Mouse (Mus musculus) embryonic facial prominence, embryonic 14.5 days (tissue): ENCODE measurements around the gene Msh5. TPM values are rescaled to one million over a fixed set of nuclear protein-coding genes. Genes with fewer than 3 reads are reported as not detected.
"Not testable (repeated sequence)": the region's sequence is repeated elsewhere in the genome, so short reads cannot be mapped to it uniquely, and the experiment has no call there.

Source experiments
- ATAC-seq: fragments of 200-750 bp; cut with Nextera tagmentation; 2 replicates; pipeline ENCODE4 v1.8.0; 2017; ENCODE audit warnings: low read depth, moderate number of reproducible peaks, moderate TSS enrichment
- DNase-seq: peaks from one replicate; pipeline ENCODE4 v3.0.0-alpha.2; 2015; ENCODE audit warnings: low spot score
- H3K27ac ChIP-seq: fragments of 300-500 bp; sonication (generic); replicated peaks from 2 replicates; pipeline ENCODE4 v1.5.1; 2014; ENCODE audit warnings: low read depth, mild to moderate bottlenecking, low read length, moderate library complexity
- H3K27me3 ChIP-seq: fragments of 300-500 bp; sonication (generic); replicated peaks from 2 replicates; pipeline ENCODE4 v1.6.1; 2014; ENCODE audit warnings: low read length; ENCODE audit not compliant: control insufficient read depth, insufficient read depth
- H3K36me3 ChIP-seq: fragments of 300-500 bp; sonication (generic); 2 replicates; pipeline ENCODE4 v1.6.1; 2014; ENCODE audit warnings: low read length, mixed read lengths; ENCODE audit not compliant: control insufficient read depth, insufficient read depth
- H3K4me1 ChIP-seq: fragments of 300-500 bp; sonication (generic); 2 replicates; pipeline ENCODE4 v1.6.1; 2014; ENCODE audit warnings: antibody characterized with exemption, low read length; ENCODE audit not compliant: control insufficient read depth, insufficient read depth
- H3K4me2 ChIP-seq: fragments of 300-500 bp; sonication (generic); 2 replicates; pipeline ENCODE4 v1.6.1; 2014; ENCODE audit warnings: low read depth, mild to moderate bottlenecking, low read length, moderate library complexity, mixed read lengths
- H3K4me3 ChIP-seq: fragments of 300-500 bp; sonication (generic); 2 replicates; pipeline ENCODE4 v1.5.1; 2014; ENCODE audit warnings: low read depth, mild to moderate bottlenecking, low read length
- H3K9ac ChIP-seq: fragments of 300-500 bp; sonication (generic); 2 replicates; pipeline ENCODE4 v1.6.1; 2014; ENCODE audit warnings: low read depth, mild to moderate bottlenecking, low read length, moderate library complexity, mixed read lengths
- H3K9me3 ChIP-seq: fragments of 300-500 bp; sonication (generic); 2 replicates; pipeline ENCODE4 v1.6.1; 2016; ENCODE audit warnings: low read length; ENCODE audit not compliant: control insufficient read depth
- WGBS: fragments of 180-500 bp; shearing (Covaris S2); extraction: QIAGEN DNeasy Blood & Tissue Kit; methylation state at CpG from one replicate; pipeline ENCODE4 v1.1.7; 2014; 5-methylcytosine and 5-hydroxymethylcytosine counted together
- polyA plus RNA-seq: library from polyadenylated mRNA; unstranded; fragments of >200 nt; fragmentation: Nextera tagmentation; extraction: Ambion mirVana; gene quantifications from 2 replicates; pipeline ENCODE4 v1.2.1, GENCODE M21; 2014

Gene Msh5
- polyA plus RNA-seq, 1 experiment from 2014 or later = 2.5 TPM

DNA sequence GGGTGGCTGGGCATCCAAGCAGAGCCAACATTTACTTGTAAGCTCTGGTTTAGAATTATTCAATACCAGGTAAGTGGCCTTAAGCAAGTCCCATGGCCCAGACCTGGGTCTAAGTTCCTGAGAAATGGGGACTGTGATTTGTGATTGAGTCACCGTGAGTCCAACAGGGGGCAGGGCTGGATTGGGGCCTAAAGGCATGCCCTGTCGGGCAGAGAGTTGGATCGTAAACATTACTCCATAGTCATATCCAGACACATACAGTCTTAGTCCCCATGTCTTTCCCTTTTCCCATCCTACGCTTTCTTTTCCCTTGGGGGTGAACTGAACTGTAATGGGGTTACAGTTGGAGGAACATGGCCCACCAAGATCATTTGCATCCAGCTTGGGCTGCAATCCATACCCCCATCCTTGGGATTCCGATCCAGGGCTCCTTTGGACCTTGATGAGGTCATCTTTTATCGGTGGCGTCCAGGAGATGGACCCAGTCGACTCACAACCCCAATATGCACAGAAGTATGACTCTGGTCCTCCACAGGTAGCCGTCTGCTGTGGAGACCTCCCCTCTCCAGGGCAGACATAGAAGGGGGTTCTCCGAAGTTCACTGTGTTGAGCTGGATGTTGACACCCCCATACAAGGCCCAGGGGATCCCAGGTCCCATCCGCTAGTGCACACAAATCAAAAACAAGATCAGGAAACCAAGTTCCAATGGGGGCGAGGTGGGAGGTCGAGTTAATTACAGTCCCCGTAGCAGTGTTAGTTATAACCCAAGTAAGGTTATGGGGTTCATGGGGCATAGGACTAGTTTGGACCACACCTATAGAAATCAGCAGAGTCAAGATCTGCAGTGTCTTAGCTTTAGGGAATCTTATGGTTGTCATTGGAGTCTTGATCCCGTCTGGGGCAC lies 47.8 kb downstream of the Msh5 start:
- Histone ChIP-seq H3K27ac (no peak overlapping the region), H3K9me3 (no peaks in the 10 kb centered on the region), H3K4me1 (peaks cover 12% of the 10 kb centered on the region), H3K9ac (no peak overlapping the region), H3K27me3 (no peaks in the 10 kb centered on the region), H3K4me3 (peak overlapping the region; percentile 4; the same call in 1 of the 2 replicates), H3K36me3 (peaks cover 24% of the 10 kb centered on the region), H3K4me2 (peak overlapping the region; percentile 99)
- WGBS = 92% methylated on average over 15 of the region's 15 CpGs
- ATAC-seq (no peak), DNase-seq (no peak)

- Histone ChIP-seq H3K27me3 (no peaks in the 10 kb centered on the region), H3K4me2 (no peak overlapping the region), H3K27ac (no peak overlapping the region), H3K36me3 (peaks cover 26% of the 10 kb centered on the region), H3K9me3 (no peaks in the 10 kb centered on the region), H3K9ac (no peak overlapping the region), H3K4me1 (peaks cover 6% of the 10 kb centered on the region; the same call in 1 of the 2 replicates), H3K4me3 (no peak overlapping the region)
- WGBS = 87% methylated on average over 5 of the region's 5 CpGs
- DNase-seq (no peak), ATAC-seq (no peak)
These were observed 49.4 kb downstream of the Msh5 start for GRCm38 (mm10) chr17:34997142-34997483.

DNA sequence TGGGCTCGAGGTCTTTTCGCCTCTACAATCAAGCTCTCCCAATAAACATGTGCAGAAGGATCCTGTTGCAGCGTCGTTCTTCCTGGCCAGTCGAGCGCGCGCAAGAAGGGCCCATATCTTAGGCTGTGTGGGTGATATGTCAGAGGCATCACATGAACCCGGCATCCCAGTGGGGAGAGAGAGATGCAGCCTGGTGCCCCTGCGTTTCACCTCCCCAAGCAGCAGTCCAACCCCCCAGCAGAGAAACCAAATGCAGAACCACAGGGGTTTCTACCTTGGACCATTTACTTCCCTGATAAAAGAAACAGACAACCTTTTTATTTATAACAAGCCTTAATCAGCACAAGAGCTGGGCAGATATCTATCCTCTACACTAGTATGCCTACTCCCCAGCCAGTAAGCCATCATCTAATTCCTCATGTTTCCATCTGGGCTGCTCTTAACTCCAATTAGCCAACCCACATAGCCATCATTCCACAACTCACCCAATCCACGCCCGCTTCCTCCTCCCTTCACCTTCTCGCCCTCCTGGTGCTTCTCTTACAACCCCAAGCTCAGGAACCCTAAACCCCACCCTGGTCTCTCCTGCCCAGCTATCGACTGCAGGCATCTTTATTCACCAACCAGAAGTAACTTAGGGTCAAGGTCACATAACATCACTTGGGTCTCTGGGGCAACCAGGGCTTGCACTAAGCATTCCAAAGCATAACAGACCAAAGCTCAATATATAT lies 50.0 kb downstream of the Msh5 start:
- WGBS = 93% methylated on average over 12 of the region's 14 CpGs
- Histone ChIP-seq H3K36me3 (peaks cover 26% of the 10 kb centered on the region), H3K27me3 (no peaks in the 10 kb centered on the region), H3K4me1 (peaks cover 6% of the 10 kb centered on the region; the same call in 1 of the 2 replicates), H3K9me3 (no peaks in the 10 kb centered on the region), H3K4me2 (no peak overlapping the region), H3K27ac (no peak overlapping the region), H3K9ac (no peak overlapping the region; the same call in 1 of the 2 replicates), H3K4me3 (no peak overlapping the region)
- DNase-seq = no peak
- ATAC-seq = no peak

DNA sequence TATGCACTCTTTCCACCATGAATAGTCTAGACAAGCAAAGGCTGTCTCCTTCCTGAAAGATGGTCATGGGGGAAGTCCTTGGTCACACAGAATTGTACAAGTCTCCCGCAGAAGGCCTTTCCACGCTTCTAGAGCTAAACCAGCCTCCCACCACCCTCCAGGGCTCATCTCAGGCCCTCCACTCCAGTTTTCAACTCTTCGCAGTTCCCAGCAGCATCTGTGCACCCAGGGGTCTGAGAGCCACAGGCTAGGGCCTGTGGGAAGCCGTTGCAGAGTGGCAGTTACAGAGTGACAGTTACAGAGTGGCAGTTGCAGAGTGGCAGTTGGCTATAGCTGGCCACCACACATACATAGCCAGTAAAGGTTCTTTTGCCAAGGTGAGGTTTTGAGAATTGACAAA lies 50.6 kb downstream of the Msh5 start:
- not testable (repeated sequence) for H3K9ac ChIP-seq, DNase-seq, H3K27me3 ChIP-seq, H3K4me2 ChIP-seq, ATAC-seq, H3K4me1 ChIP-seq, H3K9me3 ChIP-seq, H3K4me3 ChIP-seq, H3K27ac ChIP-seq
- 96% methylated on average over 4 of the region's 4 CpGs for WGBS
- H3K36me3 ChIP-seq = peaks cover 28% of the 10 kb centered on the region

DNA sequence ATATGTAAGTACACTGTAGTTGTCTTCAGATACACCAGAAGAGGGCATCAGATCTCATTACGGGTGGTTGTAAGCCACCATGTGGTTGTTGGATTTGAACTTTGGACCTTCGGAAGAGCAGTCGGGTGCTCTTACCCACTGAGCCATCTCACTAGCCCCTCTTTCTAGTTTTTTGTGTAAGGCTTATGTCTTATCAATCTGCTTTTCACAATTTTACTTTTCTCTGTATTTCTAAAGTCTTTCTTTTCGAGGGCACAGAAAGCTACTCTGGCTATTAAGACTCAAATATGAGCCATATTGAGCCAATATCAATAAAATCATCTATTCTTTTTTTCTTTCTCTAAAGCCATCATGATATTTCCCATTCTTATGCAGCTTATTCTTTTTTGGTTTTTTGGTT lies 51.4 kb downstream of the Msh5 start:
- not testable (repeated sequence) for H3K9ac ChIP-seq, H3K27ac ChIP-seq, H3K4me2 ChIP-seq, H3K9me3 ChIP-seq, H3K27me3 ChIP-seq, H3K4me3 ChIP-seq, ATAC-seq, DNase-seq, H3K4me1 ChIP-seq
- H3K36me3 ChIP-seq = peaks cover 34% of the 10 kb centered on the region
- WGBS = 89% methylated on average over 4 of the region's 4 CpGs

DNA sequence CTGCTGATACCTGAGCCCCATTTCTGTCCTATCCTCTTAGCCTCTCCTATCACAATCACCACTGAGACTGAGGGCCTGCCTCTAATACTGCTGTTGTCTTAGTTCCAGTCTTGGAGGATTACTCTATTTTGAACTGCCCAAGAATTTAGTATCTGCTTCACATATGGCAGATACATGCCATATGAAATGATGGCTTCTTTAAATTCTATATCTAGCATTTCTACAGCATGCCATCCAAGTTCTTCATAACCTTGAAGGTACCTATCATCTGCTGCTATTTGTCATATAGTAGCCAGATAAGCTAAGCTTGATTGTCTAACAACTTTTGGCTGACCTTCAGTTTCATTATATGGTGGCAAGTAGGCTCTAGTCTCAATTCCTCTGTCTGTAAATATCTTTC lies 51.8 kb downstream of the Msh5 start:
- H3K4me1 ChIP-seq = peaks cover 2% of the 10 kb centered on the region; the same call in 1 of the 2 replicates
- H3K4me3 ChIP-seq = no peak overlapping the region
- DNase-seq (no peak), ATAC-seq (no peak)
- H3K4me2 ChIP-seq = no peak overlapping the region
- no peak overlapping the region for H3K9ac ChIP-seq
- H3K36me3 ChIP-seq = peaks cover 34% of the 10 kb centered on the region
- H3K27ac ChIP-seq = no peak overlapping the region
- no peaks in the 10 kb centered on the region for H3K9me3 ChIP-seq
- H3K27me3 ChIP-seq = no peaks in the 10 kb centered on the region

GRCm38 (mm10) chr17:34984218-34984617 lies 62.3 kb downstream of the Msh5 start:
- DNase-seq (peak; percentile 55), ATAC-seq (no peak)
- H3K36me3 ChIP-seq = peaks cover 38% of the 10 kb centered on the region
- H3K4me2 ChIP-seq = no peak overlapping the region
- no peak overlapping the region for H3K27ac ChIP-seq
- H3K4me1 ChIP-seq = peaks cover 6% of the 10 kb centered on the region
- no peak overlapping the region for H3K9ac ChIP-seq
- 80% methylated on average over 2 of the region's 2 CpGs for WGBS
- no peak overlapping the region for H3K4me3 ChIP-seq
- no peaks in the 10 kb centered on the region for H3K27me3 ChIP-seq
- no peaks in the 10 kb centered on the region for H3K9me3 ChIP-seq

- ATAC-seq (no peak), DNase-seq (no peak)
- H3K9me3 ChIP-seq = no peaks in the 10 kb centered on the region
- H3K4me2 ChIP-seq = peak overlapping the region; percentile 93
- H3K9ac ChIP-seq = peak overlapping the region; percentile 90
- peaks cover 6% of the 10 kb centered on the region for H3K4me1 ChIP-seq
- peaks cover 27% of the 10 kb centered on the region for H3K36me3 ChIP-seq
- H3K27me3 ChIP-seq = no peaks in the 10 kb centered on the region
- H3K27ac ChIP-seq = peak overlapping the region; percentile 97
- H3K4me3 ChIP-seq = peak overlapping the region; percentile 83
- WGBS = 0% methylated on average over 15 of the region's 15 CpGs
These were observed 64.2 kb downstream of the Msh5 start for GRCm38 (mm10) chr17:34982328-34982727.
